Mouse (Mus musculus) cerebellum, adult (tissue): ENCODE measurements at regions not wholly inside any gene's neighbourhood (a gene's known extent, or its start where the extent isn't known, plus 50 kb on each side); places are given as distances from the start of the nearest gene placed in this dataset.
"Not testable (repeated sequence)": the region's sequence is repeated elsewhere in the genome, so short reads cannot be mapped to it uniquely, and the experiment has no call there.

ENCODE experiments used
- ATAC-seq: cut with Nextera tagmentation; 2 replicates; pipeline ENCODE4 v1.9.2; 2017; ENCODE audit warnings: mild to moderate bottlenecking, moderate library complexity, mixed read lengths; ENCODE audit not compliant: insufficient number of reproducible peaks, low FRiP score, low TSS enrichment

DNA sequence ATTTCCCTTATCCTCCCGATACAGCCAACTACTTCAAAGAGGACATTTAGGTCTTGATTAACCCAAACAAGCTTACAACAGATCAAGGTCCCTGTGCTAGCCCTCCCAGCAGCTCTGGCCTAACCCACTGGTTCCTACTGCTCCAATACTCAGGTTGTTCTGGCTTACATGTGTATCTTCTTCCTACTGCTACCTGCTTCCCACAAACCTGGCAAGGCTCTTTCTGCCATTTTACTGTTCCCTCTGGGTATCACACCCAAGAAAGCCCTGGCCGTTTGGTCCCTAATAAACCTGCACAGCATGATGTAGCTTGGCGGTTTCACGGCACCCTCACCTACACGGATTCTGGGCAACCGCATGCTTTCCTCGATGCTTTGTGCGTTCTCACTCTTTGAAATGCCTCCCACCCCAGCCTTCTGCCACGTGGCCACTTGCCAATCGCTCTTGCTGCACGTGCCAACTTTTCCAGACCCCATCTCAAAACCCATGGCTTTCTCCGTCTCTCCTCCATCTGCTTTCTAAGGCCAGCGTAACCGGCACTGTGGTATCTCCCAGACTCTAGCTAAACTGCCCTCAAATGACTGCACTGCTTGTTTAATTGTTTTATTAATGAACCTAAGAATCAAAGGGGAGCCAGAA is 758.4 kb upstream of the Map3k7 start:
- no peak for ATAC-seq

DNA sequence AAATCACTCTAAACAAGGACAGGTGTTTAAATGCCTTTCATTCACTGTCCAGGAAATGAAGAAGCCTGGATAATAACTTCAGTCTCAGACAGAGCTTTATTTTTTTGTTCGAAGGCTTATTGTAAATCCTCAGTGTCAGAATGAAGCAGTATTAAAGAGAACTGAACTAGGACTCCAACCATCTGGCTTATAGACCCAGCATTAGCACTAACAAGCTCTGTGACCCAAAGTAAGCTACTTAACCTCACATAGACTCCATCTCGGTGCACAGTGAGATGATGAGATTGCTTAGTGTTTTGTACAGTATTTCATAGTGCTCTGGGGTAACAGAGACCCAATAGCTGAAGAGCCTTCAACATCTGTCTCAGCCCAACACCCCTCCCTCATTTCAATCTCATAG is 738.2 kb upstream of the Map3k7 start:
- ATAC-seq, result no peak

- no peak for ATAC-seq
These were observed 694.9 kb upstream of the Map3k7 start for GRCm38 (mm10) chr4:31268825-31269495.

GRCm38 (mm10) chr4:31274131-31274530 is 689.8 kb upstream of the Map3k7 start:
- ATAC-seq, result no peak

DNA sequence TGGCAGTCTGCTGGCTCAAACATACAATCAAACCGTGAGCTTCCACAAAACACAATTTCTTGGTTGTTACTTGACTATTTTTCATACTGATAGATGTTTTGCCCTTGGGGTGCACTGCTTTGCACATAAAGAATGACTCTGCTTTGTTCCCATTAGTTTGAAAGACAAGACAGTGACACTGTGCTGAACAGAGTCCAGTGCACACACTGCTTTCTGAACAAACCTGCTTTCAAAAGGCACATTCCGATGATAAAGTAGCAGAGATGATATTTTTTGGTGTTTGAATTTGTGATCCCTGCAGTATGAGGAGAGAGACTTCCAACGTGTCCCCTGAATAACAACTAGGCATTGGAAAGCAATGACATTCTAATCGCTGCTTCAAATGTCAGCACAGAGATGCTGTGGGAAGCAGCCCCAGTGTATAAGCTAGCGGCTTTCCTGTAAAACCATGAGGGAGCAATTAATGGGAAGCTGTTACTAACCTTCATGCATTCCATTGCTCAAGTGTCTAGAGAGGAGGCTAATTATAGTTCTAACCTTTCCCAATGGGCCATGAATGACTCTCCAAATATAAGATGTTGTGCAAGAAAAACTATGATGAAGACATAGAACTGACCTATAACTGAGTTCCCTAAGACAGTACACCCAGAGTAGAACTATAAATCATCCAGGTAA is 673.5 kb upstream of the Map3k7 start:
- ATAC-seq, result no peak

DNA sequence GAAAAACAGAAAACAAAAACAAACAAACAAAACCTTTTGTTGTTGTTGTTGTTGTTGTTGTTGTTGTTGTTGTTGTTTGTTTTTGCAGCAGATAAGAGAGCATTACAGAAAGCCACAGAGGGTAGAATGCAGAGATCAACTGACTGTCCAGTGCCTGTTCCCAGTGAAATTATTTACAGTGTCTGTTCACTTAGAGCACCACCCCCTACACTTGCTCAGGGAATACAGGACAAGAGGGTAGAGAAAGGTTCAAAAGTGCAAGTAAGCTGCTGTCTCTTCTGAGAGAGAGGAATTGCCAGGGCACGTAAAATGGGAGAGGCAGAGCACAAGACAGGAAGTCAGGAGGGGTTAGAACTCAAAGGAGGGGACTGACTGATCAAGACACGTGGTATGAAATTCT is 670.1 kb upstream of the Map3k7 start:
- ATAC-seq, result no peak

- ATAC-seq, result no peak
These were observed 666.0 kb upstream of the Map3k7 start for GRCm38 (mm10) chr4:31297848-31298247.

GRCm38 (mm10) chr4:31319269-31319668 is 644.6 kb upstream of the Map3k7 start:
- ATAC-seq, result no peak

- no peak for ATAC-seq
These were observed 643.0 kb upstream of the Map3k7 start for GRCm38 (mm10) chr4:31320734-31321507.

- no peak for ATAC-seq
These were observed 640.1 kb upstream of the Map3k7 start for GRCm38 (mm10) chr4:31323816-31324215.

DNA sequence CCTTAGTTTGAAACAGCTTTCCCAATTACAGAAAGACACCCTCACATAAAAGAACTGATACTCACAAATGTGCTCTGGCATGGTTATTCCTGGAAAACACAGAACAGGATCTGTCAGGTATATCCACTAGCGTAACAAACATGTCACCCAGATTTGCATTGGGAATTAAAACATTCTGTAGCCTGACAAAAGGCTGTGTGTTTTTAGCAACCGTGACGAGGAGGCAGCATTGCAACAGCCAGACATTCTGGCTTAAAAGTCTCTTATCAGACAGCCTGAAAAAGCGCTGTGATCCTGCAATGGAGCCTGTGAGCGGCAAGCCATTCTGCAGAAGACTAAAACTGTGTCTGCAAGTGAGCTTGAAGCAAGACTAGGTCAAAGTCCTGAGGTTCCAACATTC is 635.1 kb upstream of the Map3k7 start:
- no peak for ATAC-seq

- no peak for ATAC-seq
These were observed 632.8 kb upstream of the Map3k7 start for GRCm38 (mm10) chr4:31331053-31331452.

- ATAC-seq, result no peak
These were observed 628.2 kb upstream of the Map3k7 start for GRCm38 (mm10) chr4:31335686-31336085.

- no peak for ATAC-seq
These were observed 625.9 kb upstream of the Map3k7 start for GRCm38 (mm10) chr4:31337980-31338379.

- no peak for ATAC-seq
These were observed 620.3 kb upstream of the Map3k7 start for GRCm38 (mm10) chr4:31343312-31344248.

DNA sequence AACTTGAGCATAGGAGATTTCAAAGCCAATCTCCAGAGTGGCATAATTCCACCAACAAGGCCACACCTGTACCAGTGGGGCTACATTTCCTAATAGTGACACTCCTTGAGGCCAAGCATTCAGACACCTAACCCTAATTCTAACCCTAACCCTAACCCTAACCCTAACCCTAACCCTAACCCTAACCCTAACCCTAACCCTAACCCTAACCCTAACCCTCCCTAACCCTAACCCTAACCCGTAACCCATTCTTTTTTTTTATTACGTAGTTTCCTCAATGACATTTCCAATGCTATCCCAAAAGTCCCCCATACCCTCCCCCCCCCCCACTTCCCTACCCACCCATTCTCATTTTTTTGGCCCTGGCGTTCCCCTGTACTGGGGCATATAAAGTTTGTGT is 609.9 kb upstream of the Map3k7 start:
- not testable (repeated sequence) for ATAC-seq

- no peak for ATAC-seq
These were observed 608.9 kb upstream of the Map3k7 start for GRCm38 (mm10) chr4:31354953-31355352.

DNA sequence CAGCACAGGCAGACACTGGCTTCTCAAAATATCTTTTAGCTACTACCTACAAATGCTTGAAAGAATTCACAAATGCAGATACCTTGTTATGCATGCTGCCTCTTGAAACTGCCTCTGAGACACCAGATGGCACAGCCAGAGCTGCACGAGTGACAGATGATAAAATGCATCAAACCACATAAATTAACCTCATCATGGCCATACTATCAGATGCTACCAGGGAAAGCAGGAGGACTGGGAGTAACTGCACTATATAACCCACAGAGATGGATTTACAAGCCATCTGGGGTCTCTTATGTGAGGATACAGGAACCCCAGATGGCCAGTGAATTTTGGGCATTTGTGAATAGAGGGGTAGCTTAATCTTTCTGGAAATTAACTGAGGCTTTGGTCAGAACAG is 597.7 kb upstream of the Map3k7 start:
- ATAC-seq, result no peak

DNA sequence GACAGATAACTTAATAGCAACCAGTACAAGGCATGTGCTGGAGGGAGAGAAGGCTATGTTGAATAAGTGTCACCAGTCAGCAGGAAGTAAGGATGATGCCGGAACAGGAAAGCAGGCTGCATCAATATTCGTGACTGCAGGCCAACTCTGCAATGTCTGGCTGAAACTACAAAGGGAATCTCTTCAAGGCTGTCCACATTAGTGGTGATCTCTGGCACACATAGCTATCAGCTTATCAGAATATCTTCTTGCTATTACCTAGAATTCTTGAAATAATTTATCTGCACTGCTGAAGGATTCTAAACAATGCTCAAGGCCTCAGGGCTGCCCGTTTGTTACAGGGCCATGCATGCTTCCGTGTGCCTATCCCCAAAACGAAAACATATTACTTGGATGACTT is 596.9 kb upstream of the Map3k7 start:
- no peak for ATAC-seq

GRCm38 (mm10) chr4:31370062-31370461 is 593.8 kb upstream of the Map3k7 start:
- no peak for ATAC-seq
